Mouse (Mus musculus): ENCODE measurements around the gene Ptpn12. TPM values are rescaled to one million over a fixed set of nuclear protein-coding genes. Genes with fewer than 3 reads are reported as not detected.
"Not testable (repeated sequence)": the region's sequence is repeated elsewhere in the genome, so short reads cannot be mapped to it uniquely, and the experiment has no call there.

Gene Ptpn12
- total RNA-seq, 2 experiments from 2014 or later, result 38.5 to 42.9 TPM

DNA sequence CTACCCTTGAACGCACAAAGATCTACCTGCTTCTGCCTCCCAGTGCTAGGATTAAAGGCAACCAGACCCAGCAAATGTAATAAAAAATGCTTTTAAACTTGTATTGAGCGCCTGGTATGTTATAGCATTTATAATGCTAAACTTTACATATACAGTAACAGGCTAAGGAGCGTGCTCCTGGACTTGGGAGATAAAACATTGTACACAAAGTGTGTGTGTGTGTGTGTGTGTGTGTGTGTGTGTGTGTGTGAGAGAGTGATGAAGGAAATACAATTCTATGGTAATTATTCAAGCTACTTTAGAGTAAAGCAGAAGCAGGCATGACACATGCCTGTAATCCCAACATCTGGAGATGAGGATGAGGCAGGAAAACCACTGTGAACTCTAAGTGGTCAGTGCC is 99.4 kb downstream of the Ptpn12 start, which contains the start of gene Rsbn1l:
Rsbn1l (minus strand) TSS at position 101 of the 400 bp plus-strand sequence.
- no peak for DNase-seq
- intact Hi-C loops (cut with DNase I), result no loop called here

DNA sequence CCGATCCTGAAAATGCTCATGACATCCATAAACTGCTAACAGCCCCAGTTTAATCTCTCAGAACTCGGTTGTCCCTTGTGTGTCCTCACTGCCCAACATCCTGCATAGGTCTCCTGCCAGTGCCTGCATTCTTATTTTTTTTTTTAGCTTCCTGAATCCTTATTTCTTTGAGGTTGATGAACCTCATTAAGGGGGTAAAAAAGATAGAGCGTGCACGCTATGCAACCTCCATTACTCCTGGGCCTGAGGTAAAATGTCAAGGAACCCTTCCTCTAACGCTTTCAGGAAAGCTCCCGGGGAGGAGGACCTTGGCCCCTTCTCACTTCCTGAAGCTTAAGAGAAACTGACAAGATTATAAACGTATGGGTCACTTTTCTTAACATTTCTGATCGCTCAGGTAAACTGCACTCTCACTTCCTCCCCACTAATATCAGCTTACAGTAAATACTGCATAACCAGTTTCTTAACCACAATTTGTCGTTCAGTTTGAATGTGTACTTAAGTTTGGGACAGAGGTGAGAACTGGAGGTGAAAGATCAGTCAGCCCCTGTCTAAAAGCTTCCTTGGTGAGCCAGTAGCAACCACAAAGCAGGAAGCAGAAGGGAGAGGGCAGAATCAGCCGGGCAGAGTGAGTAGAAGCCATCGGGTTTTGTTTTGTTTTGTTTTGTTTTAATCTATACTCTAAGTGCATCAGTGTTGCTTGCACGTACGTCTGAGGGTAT is 100.4 kb downstream of the Ptpn12 start:
- intact Hi-C loops (cut with DNase I), result no loop called here
- DNase-seq, result no peak

DNA sequence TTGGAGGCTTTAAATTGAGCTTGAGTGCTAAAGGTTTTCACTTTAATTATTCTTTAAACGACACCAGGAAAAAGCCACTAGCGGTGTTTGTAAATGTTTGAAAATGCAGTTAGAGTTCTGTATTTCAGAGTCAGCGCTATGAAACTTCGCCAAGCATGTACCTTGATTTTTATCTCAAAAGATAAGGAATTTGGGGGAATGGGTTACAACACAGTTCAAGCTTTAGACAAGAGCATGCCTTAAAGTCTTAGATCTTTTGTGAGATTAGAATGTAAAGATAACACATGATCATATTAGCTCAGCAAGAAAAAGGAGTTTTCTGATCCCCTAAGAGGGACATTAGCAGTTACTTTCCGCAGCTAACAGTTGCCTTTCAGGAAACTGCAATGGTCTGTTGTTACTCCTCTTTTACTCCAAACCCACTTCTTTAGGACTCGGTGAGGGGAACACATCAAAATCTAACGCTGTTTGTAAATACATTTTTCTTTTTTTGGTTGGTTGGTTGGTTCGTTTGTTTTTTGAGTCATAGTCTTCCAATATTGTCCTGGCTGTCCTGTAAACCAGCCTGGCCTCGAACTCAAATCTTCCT is 103.3 kb downstream of the Ptpn12 start:
- intact Hi-C loops (cut with DNase I), result loop anchor here (2.0 to 5.0 kb wide), 2 partner anchors 38 to 70 kb away; partner anchors contain the start of genes Phtf2 and Tmem60

DNA sequence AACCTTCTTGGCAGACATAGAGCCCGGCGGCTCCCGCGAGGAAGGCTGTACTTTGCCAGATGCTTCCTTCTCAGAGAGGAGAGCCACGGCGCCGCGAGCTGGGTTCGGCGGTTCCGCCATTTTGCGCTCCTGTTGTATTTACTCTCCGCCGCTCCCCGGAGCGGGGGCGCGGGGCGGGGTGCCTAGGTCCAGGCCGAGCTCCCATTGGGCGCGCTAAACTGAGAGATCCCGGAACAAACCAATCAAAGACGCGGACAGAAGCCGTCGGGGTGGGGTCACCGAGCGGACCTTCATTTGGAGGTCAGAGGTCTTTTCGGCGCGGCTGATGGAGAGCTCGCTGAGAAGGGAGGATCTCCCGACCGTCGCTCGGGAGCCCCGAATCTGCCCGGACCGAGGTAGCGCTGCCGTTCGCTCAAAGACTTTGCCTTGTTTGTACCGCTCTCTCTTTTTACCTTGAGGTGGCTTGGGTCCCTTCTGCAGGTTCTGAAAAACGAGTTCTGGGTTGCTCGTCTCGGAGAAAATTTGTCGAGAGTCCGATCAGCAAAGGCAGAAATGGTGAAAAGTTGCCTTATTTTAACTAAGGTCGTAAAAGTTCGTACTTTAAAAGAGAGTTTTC is 103.9 kb downstream of the Ptpn12 start:
- peak; percentile 95 for DNase-seq
- intact Hi-C loops (cut with DNase I), result loop anchor here (2.0 to 5.0 kb wide), 3 partner anchors 37 to 103 kb away; partner anchors contain the start of genes Phtf2, Ptpn12 and Tmem60

More for the DNA sequence above, 103.3 kb downstream of the Ptpn12 start:
- DNase-seq, result no peak

DNA sequence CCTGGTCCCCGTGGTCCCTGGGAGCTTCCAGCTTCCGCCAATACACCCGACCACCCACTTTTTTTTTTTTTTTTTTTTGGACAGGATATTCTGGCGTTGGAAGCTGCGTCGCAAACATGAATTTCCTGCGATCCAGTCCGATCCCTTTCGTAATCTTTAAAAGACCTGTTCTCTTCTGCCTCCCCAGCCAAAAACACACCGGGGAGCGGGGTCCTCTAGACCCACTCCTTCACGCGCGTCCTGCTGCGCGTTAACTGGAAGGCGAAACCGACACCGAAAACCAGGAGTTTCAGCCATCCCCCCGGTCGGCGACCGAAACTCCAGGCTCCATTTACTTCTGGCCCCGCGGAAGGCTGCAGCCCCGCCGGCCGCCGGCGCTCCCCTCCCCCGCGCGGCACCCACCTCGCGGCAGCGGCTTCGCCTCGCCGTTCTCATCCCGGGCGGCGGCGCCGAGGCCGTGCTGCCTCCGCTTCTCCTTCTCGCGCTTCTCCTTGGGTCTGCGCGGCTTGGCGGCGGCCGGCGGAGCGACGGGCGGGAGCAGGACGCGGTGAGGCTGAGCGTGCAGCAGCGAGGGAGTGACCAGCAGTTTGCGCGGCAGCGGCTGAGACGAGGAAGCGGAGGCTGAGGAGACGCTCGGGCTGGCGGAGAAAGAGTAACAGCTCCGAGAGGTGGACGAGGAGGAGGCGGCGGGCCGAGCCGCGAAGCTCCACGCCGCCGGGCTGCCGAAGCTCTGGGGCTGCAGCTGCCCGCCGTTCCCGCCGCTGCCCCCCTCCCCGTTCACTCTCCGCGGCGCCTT is 104.7 kb downstream of the Ptpn12 start:
- intact Hi-C loops (cut with DNase I), result loop anchor here (2.0 to 5.0 kb wide), 2 partner anchors 69 to 104 kb away; partner anchors contain the start of genes Phtf2, Ptpn12 and Tmem60
- DNase-seq, result peak; percentile 66 to 70

DNA sequence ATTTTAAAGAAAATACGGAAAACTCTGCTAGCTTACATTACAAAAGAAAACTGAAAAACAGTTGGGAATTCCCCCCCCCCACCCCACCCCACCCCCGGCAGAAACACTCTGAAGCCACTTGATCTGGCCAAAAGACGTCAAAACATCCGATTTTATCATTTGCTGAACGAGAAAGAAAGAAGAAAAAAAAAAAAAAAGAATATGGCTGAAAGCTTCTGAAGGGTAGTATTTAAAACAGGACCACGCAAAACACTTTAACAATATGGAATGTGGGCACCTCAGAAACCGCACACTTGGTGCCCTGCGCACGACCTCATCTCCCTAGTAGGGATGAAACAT is 105.2 kb downstream of the Ptpn12 start:
- intact Hi-C loops (cut with DNase I), result loop anchor here (2.0 to 5.0 kb wide), 2 partner anchors 68 to 104 kb away; partner anchors contain the start of genes Phtf2, Ptpn12 and Tmem60
- DNase-seq, result no peak

DNA sequence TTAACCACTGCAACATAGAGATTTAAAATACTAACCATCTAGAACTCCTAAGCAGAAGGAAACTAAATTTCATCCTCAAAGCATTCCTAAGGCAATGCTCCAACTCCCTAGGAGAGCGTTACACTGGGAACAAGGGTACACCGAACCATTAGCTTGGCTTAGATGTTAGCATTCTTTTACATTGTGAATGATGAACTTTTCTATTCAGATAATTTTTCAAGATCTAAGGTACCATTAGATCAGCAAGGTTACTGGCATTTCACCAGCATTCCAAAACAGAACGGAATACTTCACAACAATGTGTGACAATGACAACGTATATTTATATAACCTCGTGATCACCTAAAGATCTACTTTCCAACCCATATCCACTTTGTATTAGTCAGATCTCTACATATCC is 105.6 kb downstream of the Ptpn12 start:
- DNase-seq, result no peak
- intact Hi-C loops (cut with DNase I), result loop anchor here (2.0 to 5.0 kb wide), 2 partner anchors 68 to 105 kb away; partner anchors contain the start of genes Phtf2, Ptpn12 and Tmem60

DNA sequence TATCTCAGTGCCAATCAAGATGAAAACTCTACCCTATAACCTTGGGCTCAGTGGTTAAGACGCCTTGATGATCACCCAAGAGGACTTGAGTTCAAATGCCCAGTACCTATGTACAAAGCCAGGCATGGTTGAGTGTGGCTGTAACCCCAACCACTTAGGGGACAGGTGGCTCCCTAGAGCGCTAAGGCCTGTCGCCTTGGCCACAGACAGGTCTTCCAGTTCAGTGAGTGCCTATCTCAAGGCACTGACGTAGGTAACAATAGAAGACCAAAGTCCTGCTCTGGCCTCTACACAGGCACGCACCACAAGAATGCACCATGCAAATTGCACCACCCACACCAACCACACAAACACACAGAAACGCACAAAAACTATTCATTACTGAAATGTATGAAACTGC is 108.8 kb downstream of the Ptpn12 start:
- intact Hi-C loops (cut with DNase I), result no loop called here
- DNase-seq, result no peak

DNA sequence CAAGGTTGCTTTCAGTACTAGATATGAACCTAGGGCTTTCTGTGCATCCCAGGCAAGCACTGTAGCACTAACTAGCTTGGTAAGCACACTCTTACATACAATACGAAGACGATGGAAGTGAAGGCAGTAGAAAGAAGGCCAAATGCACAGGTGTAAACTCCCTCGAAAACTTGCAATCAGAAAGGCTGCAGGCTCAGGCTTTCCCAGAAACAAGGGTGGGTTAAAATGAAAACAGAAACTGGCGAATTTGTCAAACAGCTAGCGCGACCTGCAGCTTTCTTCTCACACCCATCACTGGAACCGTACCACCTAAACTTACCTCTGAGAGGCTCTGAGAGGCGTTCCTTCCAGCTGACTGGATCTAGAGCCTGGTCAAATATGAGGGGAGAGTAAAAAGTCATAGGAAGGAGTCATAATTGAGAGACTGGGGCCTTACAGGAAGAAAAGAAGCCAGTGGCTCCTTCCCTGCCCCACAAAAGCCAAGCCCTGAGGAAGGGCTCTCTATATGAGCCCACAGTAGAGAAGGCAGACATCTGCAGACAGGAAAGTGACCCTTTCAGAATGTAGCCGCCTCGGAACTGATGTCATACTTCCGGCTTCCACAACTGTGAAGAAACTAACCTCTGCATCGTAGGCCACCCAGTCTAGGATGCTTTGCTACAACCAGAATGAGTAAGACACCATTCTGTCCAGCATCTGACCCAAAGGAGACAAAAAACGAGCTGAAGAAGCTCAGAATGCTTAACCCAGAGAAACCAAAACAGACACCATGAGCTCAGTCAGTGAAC is 110.6 kb downstream of the Ptpn12 start:
- peak in 1 of 2 experiments; percentile 31 for DNase-seq
- intact Hi-C loops (cut with DNase I), result no loop called here

DNA sequence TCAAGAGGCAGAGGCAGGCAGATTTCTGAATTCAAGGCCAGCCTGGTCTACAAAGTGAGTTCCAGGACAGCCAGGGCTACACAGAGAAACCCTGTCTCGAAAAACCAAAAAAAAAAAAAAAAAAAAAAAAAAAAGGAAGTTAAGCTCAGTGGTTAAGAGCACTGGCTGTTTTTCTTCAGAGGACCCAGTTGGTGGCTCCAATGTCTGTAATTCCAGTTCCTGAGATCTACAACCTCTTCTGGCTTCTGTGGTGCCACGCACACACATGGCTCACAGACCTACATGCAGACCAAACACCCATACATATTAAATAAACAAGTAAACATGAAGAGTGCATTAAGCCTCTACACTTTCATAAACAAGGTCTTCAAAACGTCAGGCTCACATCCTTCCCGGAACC is 111.9 kb downstream of the Ptpn12 start:
- intact Hi-C loops (cut with DNase I), result not testable (repeated sequence)

DNA sequence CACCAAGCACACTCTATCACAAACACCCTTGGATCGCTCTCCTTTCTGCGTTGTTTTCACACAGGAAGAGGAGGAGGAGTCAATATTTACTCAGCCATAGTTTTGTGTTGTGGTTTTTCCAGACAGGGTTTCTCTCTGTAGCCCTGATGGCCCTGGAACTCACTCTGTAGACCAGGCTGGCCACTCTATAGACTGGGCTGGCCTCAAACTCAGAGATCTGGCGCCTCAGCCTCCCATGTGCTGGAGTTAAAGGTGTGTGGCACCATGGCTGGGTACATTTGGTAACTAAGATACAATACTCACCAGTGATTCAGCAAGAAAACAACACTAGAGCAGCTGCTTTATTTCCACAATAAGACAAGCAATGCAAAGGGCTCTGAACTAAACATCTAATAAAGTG is 113.2 kb downstream of the Ptpn12 start:
- intact Hi-C loops (cut with DNase I), result no loop called here

More for the DNA sequence above, 111.9 kb downstream of the Ptpn12 start:
- not testable (repeated sequence) for DNase-seq

DNA sequence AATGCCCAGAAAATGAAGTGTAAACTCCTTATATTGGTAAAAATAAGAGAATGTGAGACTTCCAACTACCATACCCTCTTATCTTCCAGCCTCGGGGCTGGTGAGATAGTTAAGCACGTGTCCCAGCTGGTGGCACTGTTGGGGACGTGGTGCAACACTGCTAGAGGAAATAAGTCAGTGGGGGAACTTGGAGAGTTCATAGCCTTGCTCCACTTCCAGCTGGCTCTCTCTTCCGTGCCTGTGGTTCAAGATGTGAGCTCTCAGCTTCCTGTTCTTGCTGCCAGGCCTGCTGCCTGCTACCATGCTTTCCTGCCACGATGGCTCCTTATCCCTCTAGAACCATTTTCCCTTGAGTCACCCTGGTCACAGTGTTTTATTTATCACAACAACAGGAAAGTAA is 114.5 kb downstream of the Ptpn12 start:
- intact Hi-C loops (cut with DNase I), result no loop called here

More for the DNA sequence above, 113.2 kb downstream of the Ptpn12 start:
- no peak for DNase-seq

DNA sequence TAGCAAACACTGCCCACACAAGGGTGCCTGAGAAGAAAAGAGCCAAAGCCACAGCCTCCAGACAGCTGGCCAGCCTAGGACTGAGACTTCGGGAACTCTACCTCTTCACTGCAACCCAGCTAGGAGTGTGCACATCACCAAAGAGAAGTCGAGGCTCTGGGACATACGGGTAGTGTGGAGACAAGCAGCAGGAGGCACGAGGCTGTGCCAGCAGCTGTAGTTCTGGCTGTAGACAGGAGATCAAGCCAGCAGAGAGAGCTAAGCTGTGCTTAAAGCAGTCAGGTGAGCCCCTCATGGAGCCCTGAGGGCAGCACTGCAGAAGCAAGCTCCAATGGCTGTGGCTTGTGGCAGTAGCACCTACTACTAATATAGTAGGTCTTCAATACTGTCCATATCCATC is 115.0 kb downstream of the Ptpn12 start:
- intact Hi-C loops (cut with DNase I), result no loop called here

More for the DNA sequence above, 114.5 kb downstream of the Ptpn12 start:
- peak; percentile 35 to 37 for DNase-seq

DNA sequence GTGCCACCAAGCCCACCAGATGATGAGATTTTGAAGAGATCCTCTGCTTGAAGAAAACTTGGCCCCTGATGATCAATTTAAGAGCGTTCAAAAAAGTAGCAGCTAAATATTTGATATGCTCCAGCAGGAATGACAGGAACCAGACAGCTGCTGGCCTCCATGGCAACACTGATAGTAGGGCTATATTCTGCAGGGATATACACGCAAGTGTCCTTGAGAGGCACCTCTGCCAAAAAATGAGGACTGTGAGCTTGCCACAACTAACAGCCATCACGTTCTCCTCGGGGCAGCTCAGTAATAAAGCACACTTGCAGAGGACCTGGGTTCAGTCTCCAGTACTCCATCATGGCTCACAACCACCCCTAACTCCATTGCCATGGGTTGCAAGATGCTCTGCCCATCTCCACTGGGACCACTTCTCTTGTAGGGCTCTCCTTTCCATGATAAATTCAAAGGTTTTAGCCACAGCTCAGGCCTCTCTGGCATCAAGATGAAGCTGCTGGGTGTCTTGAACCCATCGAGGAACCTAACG is 115.6 kb downstream of the Ptpn12 start:
- intact Hi-C loops (cut with DNase I), result no loop called here
- peak in 1 of 2 experiments; percentile 21 for DNase-seq

More for the DNA sequence above, 115.0 kb downstream of the Ptpn12 start:
- no peak for DNase-seq

DNA sequence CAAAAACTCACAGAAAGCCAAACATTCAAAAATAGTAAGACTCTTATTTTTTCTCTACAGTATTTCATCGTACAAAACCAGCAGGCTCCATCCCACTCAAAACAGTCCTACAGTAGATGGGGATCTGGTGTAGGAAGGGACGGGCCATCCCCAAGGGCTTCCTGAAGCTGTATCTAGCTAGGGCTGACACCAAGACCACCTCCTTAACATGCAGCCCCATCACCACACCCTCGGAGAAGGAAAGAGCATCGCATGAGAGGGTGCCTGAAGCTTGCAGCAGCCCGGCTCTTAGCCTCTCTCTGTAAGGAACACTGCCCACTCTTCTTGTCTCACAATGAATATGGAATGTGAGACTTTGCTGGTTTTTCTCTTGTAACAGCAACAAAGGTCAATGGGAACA is 117.2 kb downstream of the Ptpn12 start:
- DNase-seq, result no peak
- intact Hi-C loops (cut with DNase I), result no loop called here

Measured in heart, postnatal 14 days (tissue).